Mouse (Mus musculus) natural killer cell, adult 2 months (primary cell): Measurements from ENCODE around the gene Bod1l.

ENCODE experiments used
- DNase-seq, 2 experiments: peaks; one replicate each; pipeline ENCODE4 v3.0.0; 2022; ENCODE audit warnings: low spot score in 2 of 2

Bod1l gene

GRCm38 (mm10) chr5:41801622-41802021, 42.5 kb downstream of the Bod1l start:
- DNase-seq = no peak

- DNase-seq = no peak
Observed at GRCm38 (mm10) chr5:41794434-41794833, 49.7 kb downstream of the Bod1l start.

- DNase-seq = no peak
Observed at GRCm38 (mm10) chr5:41790517-41790916, 53.6 kb downstream of the Bod1l start.

GRCm38 (mm10) chr5:41788877-41789276, 55.2 kb downstream of the Bod1l start:
- DNase-seq = no peak

- no peak for DNase-seq
Observed at GRCm38 (mm10) chr5:41781890-41782289, 62.2 kb downstream of the Bod1l start.

- DNase-seq = no peak
Observed at GRCm38 (mm10) chr5:41780026-41780425, 64.1 kb downstream of the Bod1l start.

GRCm38 (mm10) chr5:41775728-41776127, 68.4 kb downstream of the Bod1l start:
- no peak for DNase-seq

- DNase-seq = no peak
Observed at GRCm38 (mm10) chr5:41775273-41775672, 68.8 kb downstream of the Bod1l start.

- DNase-seq = peak; percentile 66 to 84
Observed at GRCm38 (mm10) chr5:41768382-41769040, 75.6 kb downstream of the Bod1l start.

- DNase-seq = no peak
Observed at GRCm38 (mm10) chr5:41767296-41768200, 76.6 kb downstream of the Bod1l start.

GRCm38 (mm10) chr5:41766406-41767010, 77.6 kb downstream of the Bod1l start:
- DNase-seq = no peak

- DNase-seq = no peak
Observed at GRCm38 (mm10) chr5:41765626-41766405, 78.3 kb downstream of the Bod1l start.

GRCm38 (mm10) chr5:41763731-41764721, 80.1 kb downstream of the Bod1l start, which contains the start of gene Nkx3-2:
TSS of gene Nkx3-2 (minus strand) at chr5:41764501.
- DNase-seq = no peak

GRCm38 (mm10) chr5:41762947-41763730, 81.0 kb downstream of the Bod1l start:
- DNase-seq = no peak

GRCm38 (mm10) chr5:41762141-41762946, 81.8 kb downstream of the Bod1l start:
- DNase-seq = no peak

GRCm38 (mm10) chr5:41761509-41762140, 82.5 kb downstream of the Bod1l start:
- DNase-seq = no peak

GRCm38 (mm10) chr5:41760831-41761508, 83.1 kb downstream of the Bod1l start:
- DNase-seq = no peak

- no peak for DNase-seq
Observed at GRCm38 (mm10) chr5:41760071-41760470, 84.0 kb downstream of the Bod1l start.
